Mouse (Mus musculus): ENCODE results near the gene Gm10428.
"Not testable (repeated sequence)": the region's sequence is repeated elsewhere in the genome, so short reads cannot be mapped to it uniquely, and the experiment has no call there.

The Gm10428 gene

DNA sequence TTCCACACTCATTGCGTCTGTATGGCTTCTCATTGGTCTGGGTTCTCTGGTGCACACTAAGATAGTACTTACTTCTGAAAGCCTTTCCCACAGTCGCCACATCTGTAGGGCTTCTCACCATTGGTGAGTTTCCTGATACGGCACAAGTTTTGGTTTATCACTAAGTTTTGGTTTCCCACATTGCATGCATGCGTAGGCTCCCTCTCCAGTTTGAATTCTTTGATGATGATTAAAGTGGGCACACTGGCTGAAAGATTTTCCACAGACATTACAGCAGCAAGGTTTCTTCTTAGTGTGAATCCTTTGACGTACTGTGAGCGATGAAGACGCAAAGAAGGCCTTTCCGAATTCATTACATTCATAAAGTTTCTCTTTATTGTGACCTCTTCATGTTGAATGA, at the start of gene Gm10428:
Gm10428 (plus strand) TSS at position 321 of the 400 bp plus-strand sequence.
- no peak for DNase-seq (ENCODE audit: low spot score in 2 of 2)

DNA sequence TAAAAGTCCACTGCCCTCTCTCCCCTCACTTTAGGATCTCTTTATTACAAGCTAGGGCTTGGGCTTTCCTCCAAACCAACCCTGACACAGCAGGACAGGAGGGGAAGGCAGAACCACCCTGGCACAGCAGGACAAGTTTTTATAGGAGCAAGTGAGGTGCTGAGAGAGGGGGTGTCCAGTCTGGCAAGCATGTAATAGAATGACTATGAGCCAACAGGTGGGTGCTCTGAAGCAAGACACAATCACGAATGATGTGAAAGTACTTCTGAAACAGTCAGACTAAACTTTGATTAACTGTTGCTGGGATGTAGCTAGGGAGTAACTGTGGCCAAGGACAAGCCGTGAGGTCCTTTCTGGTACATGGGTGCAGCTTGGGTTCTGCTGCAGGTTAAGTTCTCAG, 46.8 kb upstream of the Gm10428 start:
- DNase-seq (ENCODE audit: low spot score in 2 of 2) = no peak

DNA sequence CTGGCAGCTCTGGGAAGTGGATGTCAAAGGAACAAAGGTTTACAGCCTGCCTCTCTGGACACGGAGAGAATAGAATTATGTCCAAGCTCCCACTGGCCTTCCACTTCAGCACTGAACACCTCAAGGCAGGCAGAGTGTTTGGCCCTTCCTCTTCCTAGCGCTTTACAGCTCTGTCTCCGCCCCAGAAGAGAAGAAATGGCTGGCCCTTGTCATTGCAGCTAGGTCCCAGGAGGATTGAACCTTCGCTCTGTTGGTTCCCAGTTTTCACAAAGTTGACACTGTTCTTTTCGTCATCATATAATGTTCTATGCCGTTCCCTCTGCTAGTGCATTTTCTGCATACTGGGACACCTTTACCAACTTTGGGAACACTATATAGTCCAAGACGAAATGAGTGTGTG, 44.6 kb upstream of the Gm10428 start:
- no peak for DNase-seq (ENCODE audit: low spot score in 2 of 2)

DNA sequence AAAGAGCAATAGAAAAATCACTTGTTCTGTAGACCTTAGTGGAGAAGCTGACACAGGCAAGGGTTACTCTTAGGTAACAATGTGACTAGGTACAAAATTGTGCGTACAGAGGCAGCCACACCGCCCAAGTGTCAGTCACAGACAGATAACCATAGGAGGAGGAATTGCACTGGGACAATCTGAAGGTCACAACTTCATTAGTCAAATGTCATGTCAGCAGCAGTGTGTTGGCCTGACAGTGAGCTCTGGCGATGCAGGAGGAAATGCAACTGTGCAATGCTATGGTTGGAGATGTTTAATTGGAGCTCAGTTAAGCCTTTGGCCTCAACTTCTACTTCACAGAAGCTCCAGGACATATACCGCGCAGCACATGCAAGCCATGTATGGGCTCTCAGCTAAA, 42.2 kb upstream of the Gm10428 start:
- DNase-seq (ENCODE audit: low spot score in 2 of 2) = no peak

DNA sequence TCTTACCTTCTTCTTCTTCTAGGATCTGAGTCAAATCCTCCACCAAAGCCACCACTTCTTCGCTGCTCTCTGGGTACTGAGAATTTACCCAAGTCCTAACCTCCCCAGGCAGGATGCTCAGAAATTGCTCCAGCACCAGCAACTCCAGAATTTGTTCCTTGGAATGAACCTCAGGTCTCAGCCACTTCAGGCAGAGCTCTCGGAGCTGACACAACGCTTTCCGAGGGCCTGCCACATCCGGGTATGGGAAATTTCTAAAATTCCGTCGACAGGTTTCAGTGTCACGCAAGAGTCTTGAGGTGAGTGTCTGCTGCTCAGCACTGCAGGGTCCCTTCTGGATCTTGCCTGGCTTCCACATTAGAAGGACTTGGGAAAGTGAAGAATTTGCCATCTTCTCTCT, 24.6 kb upstream of the Gm10428 start:
- no peak for DNase-seq (ENCODE audit: low spot score in 2 of 2)

DNA sequence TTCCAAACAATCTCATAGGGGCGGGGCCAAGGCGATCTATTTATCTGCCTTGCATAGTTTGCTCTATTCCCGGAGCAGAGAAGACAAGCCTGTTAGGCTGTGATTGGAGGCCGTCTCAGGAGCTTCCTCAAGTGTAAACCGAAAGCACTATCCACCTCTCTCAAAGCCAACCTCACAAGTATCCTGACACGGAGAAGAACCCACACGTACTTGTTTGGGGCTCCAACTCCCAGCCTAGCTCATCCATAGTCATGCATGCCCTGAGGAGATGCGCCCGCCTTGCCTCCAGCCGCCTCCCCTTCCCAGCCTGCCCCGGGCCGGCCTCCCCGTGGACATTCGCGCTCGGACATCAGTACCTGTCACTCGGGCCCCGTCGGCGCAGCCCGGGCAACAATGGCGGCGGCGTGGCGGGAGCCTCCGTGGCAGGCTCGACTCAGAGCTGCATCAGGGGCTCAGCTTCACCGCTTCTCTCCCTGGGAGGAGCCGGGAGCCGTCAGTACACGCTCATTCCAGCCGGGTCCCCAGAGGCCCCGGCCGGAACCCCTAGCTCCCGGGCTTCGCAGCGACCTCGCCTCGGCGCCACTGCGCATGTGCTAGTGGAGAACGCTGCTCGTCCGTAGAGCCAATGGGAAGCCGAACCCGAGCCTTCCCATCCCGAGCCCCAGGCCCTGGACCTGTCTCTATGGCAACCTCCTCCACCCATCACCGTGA, 21.4 kb upstream of the Gm10428 start, which contains the start of gene Zfp287:
Zfp287 (minus strand) TSS at position 595 of the 711 bp plus-strand sequence.
- peak; percentile 88 to 90 for DNase-seq (ENCODE audit: low spot score in 2 of 2)

DNA sequence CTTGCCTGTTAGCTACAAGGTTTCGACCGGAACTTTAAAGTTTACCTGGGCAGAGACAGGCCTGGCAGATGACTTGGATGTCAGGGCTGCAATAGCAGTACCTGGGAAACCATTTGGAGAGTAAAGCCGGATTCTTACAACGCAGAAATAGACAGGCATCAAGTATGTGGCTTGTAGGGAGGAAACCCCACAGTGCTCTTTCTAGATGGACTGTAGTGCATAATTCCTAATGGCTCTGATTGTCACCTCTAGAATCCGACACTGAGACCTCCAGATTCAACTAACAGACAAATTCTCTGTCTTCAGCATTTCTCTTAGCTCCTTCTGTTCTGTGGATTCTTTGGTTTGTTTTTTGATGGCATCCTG, 20.9 kb upstream of the Gm10428 start:
- no peak for DNase-seq (ENCODE audit: low spot score in 2 of 2)

DNA sequence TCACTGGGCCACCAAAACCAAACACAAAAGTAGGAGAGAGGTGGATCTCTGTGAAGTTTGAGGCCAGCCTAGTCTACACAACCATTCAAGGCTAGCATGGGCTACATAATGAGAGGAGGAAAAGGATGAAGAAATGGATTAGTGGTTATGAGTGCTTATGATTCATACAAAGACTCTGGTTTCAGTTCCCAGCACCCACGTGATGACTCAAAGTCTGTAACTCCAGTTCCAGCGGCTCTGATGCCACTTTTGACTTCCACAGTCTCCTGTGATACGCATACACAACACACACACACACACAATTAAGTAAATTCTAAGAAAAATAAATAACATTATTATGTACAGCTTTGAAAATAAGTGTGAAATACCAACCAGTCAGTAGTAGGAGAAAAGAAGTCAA, 20.2 kb upstream of the Gm10428 start:
- no peak for DNase-seq (ENCODE audit: low spot score in 2 of 2)

DNA sequence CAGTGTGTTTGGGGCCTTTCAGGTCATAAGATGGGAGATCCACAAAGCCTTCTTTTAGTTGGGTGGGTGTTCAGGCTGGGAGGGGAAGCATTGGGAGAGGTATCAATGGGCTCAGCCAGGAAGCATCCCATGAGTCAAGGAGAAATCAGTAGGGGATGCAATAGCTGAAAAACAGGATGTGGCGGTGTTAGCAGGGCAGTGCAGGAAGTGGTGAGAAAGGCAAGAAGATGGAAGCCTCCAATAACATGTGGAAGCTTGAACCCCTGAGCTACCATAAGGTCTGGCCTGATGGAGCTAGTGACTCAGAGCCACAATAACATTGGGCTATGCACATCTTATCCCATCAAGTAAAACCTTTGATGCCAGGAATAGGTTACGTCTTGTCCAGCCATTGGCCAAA, 11.7 kb upstream of the Gm10428 start:
- no peak for DNase-seq (ENCODE audit: low spot score in 2 of 2)

DNA sequence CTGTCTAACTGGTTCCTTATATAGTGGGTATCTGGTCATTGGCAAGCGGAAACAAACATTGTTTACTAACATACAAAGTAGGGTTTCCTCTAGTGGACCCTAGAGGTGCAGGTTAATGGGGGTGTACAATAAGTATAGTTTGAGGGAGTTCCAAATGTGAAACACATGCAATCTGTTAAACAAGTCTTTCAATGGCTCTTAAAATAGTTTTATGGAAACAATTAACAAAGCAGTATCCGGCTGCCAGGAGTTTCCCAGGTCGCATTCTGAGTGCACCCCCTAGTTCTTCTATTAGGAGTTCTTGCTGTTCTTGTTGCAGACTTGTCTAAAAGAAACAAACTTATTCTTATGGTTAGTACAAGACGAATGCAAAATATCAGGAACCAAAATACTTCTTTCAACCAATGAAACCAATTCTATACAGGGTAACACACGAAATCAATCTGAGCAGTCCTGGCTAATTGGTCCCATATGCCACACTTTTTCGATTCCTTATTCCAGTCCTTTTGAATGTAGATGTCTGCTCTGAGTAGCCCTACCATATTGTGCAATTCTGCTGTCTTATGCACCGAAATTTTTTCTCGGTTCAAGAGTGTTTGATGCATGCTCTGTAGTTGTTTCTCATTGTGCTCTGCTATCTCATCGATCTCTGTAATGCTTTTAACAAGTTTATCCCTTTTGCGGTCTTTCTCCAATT, 10.5 kb upstream of the Gm10428 start:
- DNase-seq (ENCODE audit: low spot score in 2 of 2) = no peak

DNA sequence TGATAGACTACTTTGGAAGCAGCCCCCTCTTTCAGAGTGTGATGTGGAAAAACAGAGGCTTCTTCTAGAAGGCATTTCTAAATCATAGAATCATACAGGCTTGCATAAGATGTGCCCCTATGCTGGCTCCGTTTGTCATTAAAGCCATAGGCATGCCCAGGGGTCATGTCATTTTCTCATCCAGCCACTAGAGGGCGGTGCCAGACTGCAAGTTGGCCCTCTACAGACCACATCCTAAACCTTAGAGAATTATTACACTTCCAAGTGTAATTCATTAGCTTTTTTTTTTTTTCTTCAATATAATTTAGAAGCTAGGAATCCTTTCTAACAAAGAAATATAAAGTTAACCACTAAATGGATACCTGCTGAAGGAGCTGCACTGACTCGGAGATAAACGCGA, 8.8 kb upstream of the Gm10428 start:
- peak; percentile 26 to 65 for DNase-seq (ENCODE audit: low spot score in 2 of 2)

DNA sequence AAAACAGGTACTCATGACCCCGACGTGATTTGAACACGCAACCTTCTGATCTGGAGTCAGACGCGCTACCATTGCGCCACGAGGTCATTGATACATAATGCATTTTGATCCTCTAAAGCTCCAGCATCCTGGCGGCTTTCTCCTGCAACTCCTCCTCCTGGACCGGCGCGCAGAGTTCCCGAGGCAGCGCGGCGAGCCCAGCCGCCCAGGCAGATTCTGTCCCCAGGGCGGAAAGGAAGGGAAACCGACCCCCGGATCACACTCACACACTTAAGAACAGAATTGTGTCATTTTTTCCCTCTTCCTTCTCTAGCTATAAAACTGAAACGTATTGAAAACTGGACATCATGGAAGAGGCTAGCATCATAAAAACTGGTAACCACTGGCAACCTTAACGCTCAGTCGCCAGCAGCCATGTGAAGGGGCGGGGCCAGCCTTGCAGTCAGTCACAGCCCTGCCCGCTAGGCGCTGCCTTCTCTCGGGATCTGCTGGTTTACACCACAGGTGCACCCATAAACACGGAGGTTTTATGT, 6.8 kb upstream of the Gm10428 start:
- peak in 1 of 2 experiments; percentile 52 for DNase-seq (ENCODE audit: low spot score in 2 of 2)

DNA sequence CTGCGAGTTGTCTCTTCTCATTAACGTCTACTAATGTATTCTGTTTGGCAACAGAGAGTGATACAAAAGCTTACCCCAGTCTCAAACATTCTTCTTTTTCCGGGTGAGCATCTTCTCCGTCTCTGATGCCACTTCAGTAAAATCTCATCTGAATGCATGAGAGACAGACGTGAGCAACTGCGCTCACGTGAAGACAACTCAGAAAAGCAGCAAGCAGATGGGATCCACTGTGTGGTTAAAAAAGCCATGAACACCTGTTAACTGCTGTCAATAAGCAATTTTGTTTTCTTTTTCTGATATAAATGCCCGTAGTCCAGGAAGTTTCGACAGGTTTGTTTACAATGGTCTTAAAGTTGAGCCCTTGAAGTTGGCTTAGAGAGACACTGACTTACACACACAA, 5.7 kb upstream of the Gm10428 start:
- DNase-seq (ENCODE audit: low spot score in 2 of 2) = no peak

DNA sequence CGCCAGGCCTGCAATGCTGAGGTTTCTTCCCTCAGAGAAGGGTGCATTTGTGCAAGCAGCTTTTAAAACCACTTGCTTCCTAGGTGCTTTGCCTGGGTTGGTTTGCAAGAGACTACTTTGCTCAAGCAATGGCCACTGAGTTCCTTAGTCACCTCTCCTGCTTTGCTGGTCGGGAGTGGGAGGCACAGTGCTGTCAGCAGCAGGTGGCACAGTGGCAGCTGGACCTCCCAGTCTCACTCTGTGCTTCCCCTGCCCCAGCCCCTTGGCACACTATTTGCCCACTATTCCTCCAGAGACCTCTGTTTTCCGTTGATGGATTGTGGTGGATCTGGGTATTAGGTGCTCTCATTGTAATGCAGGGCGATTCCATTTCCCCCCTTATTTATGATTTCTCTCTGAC, 4.8 kb upstream of the Gm10428 start:
- DNase-seq (ENCODE audit: low spot score in 2 of 2) = no peak

DNA sequence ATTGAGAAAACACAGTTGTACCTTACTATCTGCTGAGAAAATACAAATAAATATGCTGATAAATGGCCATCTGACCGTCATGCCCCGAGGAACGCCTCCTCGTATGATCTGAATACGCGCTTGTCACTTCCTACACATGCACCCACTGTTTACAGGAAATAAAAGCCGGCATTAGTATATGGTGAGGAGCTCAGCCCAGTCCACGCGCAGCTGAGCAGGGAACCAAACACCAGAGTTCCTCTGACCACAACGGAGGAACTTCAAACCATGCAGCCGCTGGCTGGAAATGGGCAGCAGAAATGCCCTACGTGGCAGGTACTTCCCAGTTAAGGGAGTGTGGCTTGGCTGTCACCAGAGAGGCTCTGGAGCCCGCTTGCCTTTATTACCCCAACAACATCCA, 3.5 kb upstream of the Gm10428 start:
- not testable (repeated sequence) for DNase-seq (ENCODE audit: low spot score in 2 of 2)

DNA sequence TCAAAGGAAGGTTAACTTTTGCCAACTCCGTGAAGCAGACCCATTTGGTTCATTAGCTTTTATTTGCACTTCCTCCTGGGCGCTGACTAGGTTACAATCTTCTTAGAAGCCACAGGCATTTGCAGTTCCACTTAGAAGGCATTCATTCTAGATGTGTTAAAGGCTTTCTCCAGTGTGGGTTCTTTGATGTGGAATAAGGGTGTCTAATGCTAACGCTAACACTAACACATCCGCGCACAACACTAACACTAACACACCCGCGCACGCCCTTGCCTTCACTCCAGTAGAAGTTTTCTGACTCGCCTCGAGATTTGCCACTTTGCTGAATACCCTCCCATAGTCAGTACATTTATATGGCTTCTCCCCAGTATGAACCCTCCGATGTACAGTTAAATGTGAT, 709 bp upstream of the Gm10428 start:
- no peak for DNase-seq (ENCODE audit: low spot score in 2 of 2)

DNA sequence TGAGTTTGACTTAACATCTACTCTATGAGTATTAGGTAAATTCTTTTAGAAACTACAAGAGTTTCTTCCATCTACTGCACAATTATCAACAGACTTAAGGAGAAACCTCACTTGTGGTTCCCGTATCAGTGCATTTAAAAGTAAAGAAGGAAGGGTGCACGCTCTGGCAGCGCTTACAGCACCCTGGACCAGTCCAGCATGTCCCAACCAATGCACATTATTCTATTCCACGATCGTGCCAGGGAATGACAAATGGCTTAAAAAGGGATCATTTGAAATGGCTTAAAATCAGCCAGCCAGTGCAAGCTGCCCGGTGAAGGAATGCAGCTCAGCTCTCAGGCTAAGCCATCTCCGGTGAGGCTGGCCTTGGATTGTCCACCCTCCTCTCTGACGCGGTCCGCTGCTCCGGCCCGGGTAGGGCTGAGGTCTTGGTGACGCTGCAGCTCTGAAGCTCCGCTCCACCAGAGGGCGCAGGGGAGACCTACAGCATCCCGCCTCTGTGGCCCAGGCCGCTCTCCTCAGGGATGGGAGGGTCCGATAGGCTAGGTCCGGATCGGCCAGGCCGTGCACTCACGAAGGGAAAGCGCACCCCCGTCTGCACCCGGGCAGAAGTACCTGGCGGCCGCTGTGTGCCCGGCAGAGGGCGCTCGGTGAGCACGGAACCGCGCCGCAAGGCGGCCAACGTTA, 3.7 kb downstream of the Gm10428 start:
- DNase-seq (ENCODE audit: low spot score in 2 of 2) = peak; percentile 81 to 89

DNA sequence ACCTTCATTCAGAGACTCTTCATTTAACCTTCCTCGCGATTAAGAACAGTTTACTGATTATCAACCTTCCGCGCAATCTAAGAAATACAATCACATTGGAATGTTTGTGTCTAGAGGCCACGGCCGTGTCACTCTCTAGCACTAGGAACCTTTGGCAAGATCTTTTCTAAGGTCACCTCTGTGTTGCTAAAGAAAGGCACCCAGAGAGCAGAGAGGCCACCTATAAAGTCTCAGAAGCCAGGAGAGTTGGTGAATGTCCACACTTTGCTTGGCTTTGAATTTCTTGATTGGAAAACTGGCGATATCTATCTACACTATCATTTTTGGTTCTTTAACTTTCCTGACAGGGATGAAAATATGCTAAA, 4.2 kb downstream of the Gm10428 start:
- DNase-seq (ENCODE audit: low spot score in 2 of 2) = no peak

DNA sequence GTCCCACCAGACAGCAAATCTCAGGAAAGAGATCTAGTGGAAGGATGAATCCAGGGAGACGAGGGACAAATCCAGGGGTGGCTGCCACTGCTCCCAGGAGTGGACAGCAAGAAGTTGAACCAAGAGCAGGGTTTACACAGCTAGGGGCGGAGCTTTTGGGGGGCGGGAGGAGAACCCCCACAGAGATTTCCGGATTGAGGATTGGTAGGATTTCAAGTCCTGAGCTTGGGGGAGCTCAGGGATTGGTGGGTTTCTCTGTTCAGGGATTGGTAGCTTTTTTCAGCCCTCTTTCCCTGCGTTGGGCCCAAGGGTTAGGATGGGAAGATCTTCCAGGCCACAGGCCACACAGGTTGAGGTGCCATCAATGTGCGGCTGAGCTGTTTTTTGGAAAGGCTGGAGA, 5.0 kb downstream of the Gm10428 start:
- no peak for DNase-seq (ENCODE audit: low spot score in 2 of 2)

DNA sequence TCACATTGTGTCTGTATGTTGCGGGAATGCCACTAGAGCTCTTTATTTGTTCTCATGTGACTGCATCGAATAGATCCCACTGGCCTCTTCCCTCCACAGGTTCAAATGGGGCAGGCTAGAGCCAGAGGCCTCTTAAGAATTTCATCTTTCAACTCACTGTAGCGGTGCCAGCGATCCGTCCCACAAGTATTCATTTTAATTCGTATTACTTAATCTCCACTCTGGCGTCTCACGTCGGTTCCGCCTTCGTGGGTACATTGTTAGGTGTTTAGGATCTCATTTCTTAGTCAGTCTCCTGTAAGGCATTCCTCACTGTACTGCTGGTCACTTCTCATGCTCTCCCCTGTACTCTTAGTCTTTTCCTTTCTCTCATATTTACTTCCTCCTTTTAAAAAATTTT, 5.6 kb downstream of the Gm10428 start:
- no peak for DNase-seq (ENCODE audit: low spot score in 2 of 2)

DNA sequence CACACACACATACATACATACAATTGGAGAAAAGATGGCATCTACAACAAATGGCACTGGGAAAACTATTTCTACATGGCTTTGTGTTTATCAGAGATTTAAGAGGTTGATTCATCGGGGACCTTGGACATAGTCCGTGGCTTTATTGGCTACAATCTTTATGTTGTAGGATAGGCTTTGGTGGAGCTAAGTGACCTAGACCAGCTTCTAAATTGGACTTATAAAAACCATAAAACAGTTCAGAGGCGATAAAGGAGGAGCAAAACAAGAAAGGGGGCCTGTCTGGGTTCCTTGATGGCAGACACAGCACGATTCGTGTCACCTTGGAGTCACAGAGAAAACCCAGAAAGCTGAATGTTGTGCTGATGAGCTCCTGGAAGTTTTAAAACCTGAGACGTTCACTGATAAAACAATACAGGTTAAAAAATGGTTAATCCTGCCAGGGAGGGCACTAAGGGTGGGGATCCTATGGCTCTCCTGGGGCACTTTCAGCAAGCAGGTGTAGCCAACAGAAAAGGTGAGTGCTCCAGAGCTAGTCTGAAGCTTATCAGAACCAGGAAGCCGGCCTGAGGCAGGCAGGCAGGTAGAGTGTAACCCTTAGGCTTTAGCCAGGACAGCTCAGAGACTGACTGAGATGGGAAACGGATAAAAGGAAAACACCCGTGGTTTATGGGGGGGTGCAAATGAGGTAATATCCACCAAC, 8.0 kb downstream of the Gm10428 start:
- DNase-seq (ENCODE audit: low spot score in 2 of 2) = no peak

DNA sequence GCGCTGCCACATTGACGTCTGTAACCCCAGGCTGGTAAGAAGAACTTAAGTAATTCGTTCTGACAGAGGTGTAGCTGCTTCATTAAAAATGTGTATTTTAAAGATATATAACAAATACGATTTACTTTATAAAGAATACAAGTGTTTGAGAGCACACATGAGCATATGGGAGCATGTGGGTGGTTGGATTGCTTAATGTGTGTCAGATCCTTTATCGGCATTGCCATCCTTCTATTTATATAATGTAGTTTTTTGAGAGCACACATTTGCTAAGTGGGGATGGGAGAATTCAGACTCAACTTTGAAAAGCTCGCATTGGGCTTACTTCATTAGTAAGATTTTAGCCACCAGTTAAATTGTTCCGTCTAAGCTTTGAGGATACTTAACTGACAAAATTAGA, 23.6 kb downstream of the Gm10428 start:
- DNase-seq (ENCODE audit: low spot score in 2 of 2) = no peak
